Mouse (Mus musculus) liver, adult 2 months (tissue): ENCODE results near the gene Degs2. TPM values are rescaled to one million over a fixed set of nuclear protein-coding genes. Genes with fewer than 3 reads are reported as not detected.
A peak's percentile ranks its signal among the peaks of the same experiment; 100 is the strongest.

Source experiments
- DNase-seq: peaks from one replicate; pipeline ENCODE4 v3.0.0-alpha.2; 2011; ENCODE audit warnings: low read depth, low spot score; ENCODE audit errors: extremely low read depth
- H3K27ac ChIP-seq: fragments of 200-500 bp; replicated peaks from 2 replicates; pipeline ENCODE4 v1.5.1; 2012; ENCODE audit warnings: low read depth, mild to moderate bottlenecking, control low read depth, inconsistent platforms, low read length; ENCODE audit not compliant: insufficient read depth
- H3K27me3 ChIP-seq: fragments of 200-500 bp; 2 replicates; pipeline ENCODE4 v1.6.1; 2012; ENCODE audit warnings: mild to moderate bottlenecking, moderate library complexity, low read length, inconsistent platforms; ENCODE audit not compliant: control insufficient read depth, insufficient read depth
- H3K36me3 ChIP-seq: fragments of 200-500 bp; 2 replicates; pipeline ENCODE4 v1.6.1; 2012; ENCODE audit warnings: low read length, inconsistent platforms; ENCODE audit not compliant: control insufficient read depth, insufficient read depth
- H3K4me1 ChIP-seq: fragments of 200-500 bp; 2 replicates; pipeline ENCODE4 v1.6.1; 2011; ENCODE audit warnings: low read length; ENCODE audit not compliant: control insufficient read depth, insufficient read depth
- H3K4me3 ChIP-seq: fragments of 200-500 bp; 2 replicates; pipeline ENCODE4 v1.5.1; 2011; ENCODE audit warnings: low read depth, mild to moderate bottlenecking, control low read depth, low read length, moderate library complexity; ENCODE audit not compliant: insufficient read depth
- H3K79me2 ChIP-seq: fragments of 200-500 bp; 2 replicates; pipeline ENCODE4 v1.6.1; 2012; ENCODE audit warnings: inconsistent platforms, mild to moderate bottlenecking, low read length, moderate library complexity; ENCODE audit not compliant: control insufficient read depth, insufficient read depth
- H3K9ac ChIP-seq: fragments of 200-500 bp; 2 replicates; pipeline ENCODE4 v1.6.1; 2012; ENCODE audit warnings: low read depth, mild to moderate bottlenecking, control low read depth, inconsistent platforms, low read length
- CTCF ChIP-seq: fragments of 200-500 bp; IDR thresholded peaks from 2 replicates; pipeline ENCODE4 v1.5.1; 2011; ENCODE audit warnings: low read depth, low read length, control low read depth
- POLR2A ChIP-seq: fragments of 200-500 bp; IDR thresholded peaks from 2 replicates; pipeline ENCODE4 v1.6.1; 2011; ENCODE audit warnings: low read length, control low read depth; ENCODE audit not compliant: insufficient read depth; ENCODE audit errors: extremely low read depth
- WGBS: fragments of 180-500 bp; shearing (Covaris S2); methylation state at CpG from one replicate; pipeline ENCODE4 v1.1.7; 2018; 5-methylcytosine and 5-hydroxymethylcytosine counted together
- polyA plus RNA-seq: library from polyadenylated mRNA; depleted of rRNA; stranded (reverse); fragments of >200 nt; gene quantifications from 2 replicates; pipeline ENCODE4 v1.2.3, GENCODE M21; 2012
- total RNA-seq: library from RNA; depleted of rRNA; stranded (reverse); fragments of >200 nt; gene quantifications from 2 replicates; pipeline ENCODE4 v1.2.3, GENCODE M21; 2014

Degs2 gene
- total and polyA plus RNA-seq, 2 experiments, result 0.11 to 0.65 TPM

DNA sequence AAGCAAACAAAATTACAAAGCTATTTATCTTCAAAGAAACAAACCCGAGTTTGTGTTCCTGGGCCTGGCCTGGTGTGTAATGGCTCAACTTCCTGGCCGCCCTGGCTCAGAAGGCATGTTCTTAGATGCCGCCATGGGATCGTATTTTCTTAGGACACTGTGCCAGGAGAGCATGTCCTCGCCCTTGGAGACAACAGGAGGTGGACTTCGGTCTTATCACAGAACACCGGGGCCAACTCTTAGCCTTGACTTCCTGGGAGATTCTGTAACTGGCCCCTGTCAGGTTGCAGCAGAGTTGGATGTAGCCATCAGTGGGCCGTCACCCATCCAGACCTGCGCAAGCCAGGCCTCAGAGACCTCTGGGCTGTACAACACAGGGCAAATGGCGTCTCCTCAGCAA lies 2.5 kb downstream of the Degs2 start:
- no peaks in the 10 kb centered on the region for H3K36me3 ChIP-seq
- TF ChIP-seq CTCF, result no peak
- TF ChIP-seq POLR2A, result no peak
- H3K9ac ChIP-seq, result no peak overlapping the region
- 75% methylated on average over 10 of the region's 10 CpGs for WGBS
- H3K4me3 ChIP-seq, result no peak overlapping the region
- no peak for DNase-seq
- H3K4me1 ChIP-seq, result no peaks in the 10 kb centered on the region
- H3K27ac ChIP-seq, result no peak overlapping the region
- peaks cover 7% of the 10 kb centered on the region for H3K27me3 ChIP-seq
- H3K79me2 ChIP-seq, result no peaks in the 10 kb centered on the region

DNA sequence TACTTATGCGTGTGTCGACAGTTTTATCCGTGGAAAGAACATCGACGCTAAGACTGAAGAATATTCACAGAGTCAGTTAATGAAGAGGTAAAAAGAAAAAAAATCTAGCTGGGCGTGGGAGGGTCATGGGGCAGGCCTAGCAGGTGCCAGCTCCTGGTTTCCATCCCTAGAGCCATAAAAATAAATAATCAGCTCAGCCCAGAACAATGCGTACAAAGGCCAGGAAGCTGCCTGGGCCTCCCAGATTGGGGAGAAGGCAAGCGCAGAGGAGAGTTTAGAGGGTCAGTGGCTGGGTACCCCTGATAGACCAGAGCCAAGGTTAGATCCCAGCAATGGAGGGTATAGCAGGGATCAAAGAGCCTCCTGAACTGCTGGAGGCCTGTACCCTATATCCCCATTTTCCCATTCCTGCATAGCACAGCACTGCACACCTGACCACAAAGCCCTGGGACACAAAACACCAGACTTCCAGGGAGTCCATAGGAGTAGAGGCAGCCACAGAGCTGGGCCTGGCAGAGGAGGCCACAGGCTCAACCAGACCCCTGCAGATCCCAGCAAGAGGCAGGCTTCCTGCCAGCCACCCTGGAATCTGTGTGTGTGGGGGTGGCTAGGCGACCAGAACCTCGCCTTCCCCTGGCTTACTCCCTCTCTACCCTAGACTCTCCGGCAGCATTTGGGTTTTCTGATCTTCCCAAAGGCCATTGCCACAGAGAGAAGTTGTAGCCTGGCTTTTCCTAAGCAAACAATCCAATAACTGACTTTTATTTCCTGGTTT lies 3.2 kb downstream of the Degs2 start:
- Histone ChIP-seq H3K79me2 (no peaks in the 10 kb centered on the region), H3K36me3 (no peaks in the 10 kb centered on the region), H3K4me1 (peaks cover 2% of the 10 kb centered on the region; the same call in 1 of the 2 replicates), H3K9ac (no peak overlapping the region), H3K27me3 (peaks cover 7% of the 10 kb centered on the region), H3K27ac (no peak overlapping the region), H3K4me3 (no peak overlapping the region)
- no peak for DNase-seq
- TF ChIP-seq POLR2A (no peak), CTCF (no peak)
- WGBS, result 88% methylated on average over 11 of the region's 11 CpGs

DNA sequence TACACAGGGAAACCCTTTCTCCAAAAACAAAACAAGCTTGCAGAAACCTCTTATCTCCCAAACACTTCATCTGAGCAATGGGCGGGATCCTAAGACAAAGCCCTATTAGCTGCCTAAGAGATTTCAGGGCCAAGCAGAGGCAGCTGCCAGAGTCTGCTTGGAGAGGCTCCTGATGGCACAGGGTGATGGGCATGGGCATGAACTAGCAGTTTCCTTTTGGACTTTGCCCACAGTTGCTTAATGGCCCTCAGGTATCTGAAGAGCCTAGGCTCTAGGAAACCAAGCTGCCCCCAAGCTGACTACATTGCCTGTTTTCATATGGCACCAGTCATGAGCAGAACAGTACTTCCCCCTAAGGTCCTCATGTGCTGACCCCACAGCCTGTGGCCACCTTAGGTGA lies 7.9 kb downstream of the Degs2 start:
- WGBS, result 43% methylated on average over 1 of the region's 1 CpGs
- peak; percentile 83 for DNase-seq
- no peak overlapping the region for H3K27ac ChIP-seq
- no peak overlapping the region for H3K4me3 ChIP-seq
- no peak for TF ChIP-seq CTCF
- TF ChIP-seq POLR2A, result no peak
- H3K27me3 ChIP-seq, result no peaks in the 10 kb centered on the region
- no peak overlapping the region for H3K9ac ChIP-seq
- peaks cover 4% of the 10 kb centered on the region; the same call in 1 of the 2 replicates for H3K4me1 ChIP-seq
- H3K36me3 ChIP-seq, result no peaks in the 10 kb centered on the region
- no peaks in the 10 kb centered on the region for H3K79me2 ChIP-seq

DNA sequence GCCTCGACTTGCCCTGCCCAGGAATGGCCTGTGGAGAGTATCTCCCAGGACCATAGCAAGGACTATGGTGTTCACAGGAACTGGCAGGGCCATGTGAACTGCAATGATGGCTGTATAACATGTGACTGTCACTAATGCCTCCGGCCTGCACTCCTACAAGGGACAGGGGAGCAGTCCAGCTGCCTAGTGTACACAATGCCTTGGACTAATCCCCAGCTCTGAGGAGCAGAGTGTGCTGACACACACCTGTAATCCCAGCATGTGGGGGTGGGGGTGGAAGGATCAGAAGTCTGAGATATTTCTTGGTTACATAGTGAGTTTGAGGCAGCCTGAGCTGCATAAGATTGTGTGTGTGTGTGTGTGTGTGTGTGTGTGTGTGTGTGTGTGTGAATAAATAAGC lies 8.5 kb downstream of the Degs2 start:
- H3K4me1 ChIP-seq, result peaks cover 4% of the 10 kb centered on the region; the same call in 1 of the 2 replicates
- no peak overlapping the region for H3K27ac ChIP-seq
- WGBS, result 45% methylated on average over 2 of the region's 2 CpGs
- H3K36me3 ChIP-seq, result no peaks in the 10 kb centered on the region
- H3K27me3 ChIP-seq, result no peaks in the 10 kb centered on the region
- no peak overlapping the region for H3K4me3 ChIP-seq
- peak; percentile 60 for DNase-seq
- TF ChIP-seq CTCF (no peak), POLR2A (no peak)
- no peaks in the 10 kb centered on the region for H3K79me2 ChIP-seq
- no peak overlapping the region for H3K9ac ChIP-seq

DNA sequence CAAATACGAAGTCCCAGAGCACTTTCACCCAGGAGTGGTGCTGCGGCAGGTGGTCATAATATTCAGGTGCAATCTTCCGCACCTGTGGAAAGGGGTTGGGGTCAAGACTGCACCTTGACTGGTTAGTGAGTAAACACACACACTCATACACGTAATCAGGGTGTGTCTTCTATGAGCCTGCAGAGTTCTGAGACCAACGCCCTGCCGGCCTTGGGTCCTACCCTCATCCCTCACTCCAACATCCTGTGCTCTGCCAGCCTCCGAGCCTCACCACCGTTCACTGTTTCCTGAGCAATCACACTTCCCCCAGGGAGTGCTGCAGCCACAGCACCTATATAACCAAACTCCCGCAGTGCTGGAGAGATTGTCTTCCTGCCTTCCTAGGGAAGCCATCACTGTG lies 11.6 kb downstream of the Degs2 start:
- no peaks in the 10 kb centered on the region for H3K36me3 ChIP-seq
- WGBS, result 81% methylated on average over 9 of the region's 9 CpGs
- TF ChIP-seq POLR2A, result no peak
- no peak for TF ChIP-seq CTCF
- DNase-seq, result no peak
- no peak overlapping the region for H3K27ac ChIP-seq
- H3K4me3 ChIP-seq, result no peak overlapping the region
- H3K4me1 ChIP-seq, result peaks cover 4% of the 10 kb centered on the region; the same call in 1 of the 2 replicates
- H3K9ac ChIP-seq, result no peak overlapping the region
- no peaks in the 10 kb centered on the region for H3K79me2 ChIP-seq
- no peaks in the 10 kb centered on the region for H3K27me3 ChIP-seq

DNA sequence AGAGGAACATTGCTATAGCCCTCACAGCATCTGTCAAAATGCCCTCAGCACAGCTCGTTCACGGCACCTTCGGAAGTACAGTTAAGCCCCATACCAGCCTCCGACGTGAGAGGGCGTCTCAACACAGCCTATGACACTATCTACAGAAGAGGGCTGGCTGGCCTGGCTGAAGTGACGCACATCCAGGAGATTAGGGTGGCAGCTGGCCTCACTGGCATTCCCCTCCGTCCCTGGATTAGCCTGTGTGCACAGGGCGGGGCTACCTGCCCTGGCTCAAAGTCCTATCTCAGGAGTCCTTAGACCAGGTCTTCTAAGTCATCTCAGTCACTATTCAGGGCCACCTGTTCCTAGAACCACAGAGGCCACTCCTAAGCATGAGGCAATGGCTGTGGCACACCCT lies 12.9 kb downstream of the Degs2 start:
- H3K4me1 ChIP-seq, result peaks cover 2% of the 10 kb centered on the region; the same call in 1 of the 2 replicates
- DNase-seq, result no peak
- H3K36me3 ChIP-seq, result no peaks in the 10 kb centered on the region
- H3K79me2 ChIP-seq, result no peaks in the 10 kb centered on the region
- no peak overlapping the region for H3K9ac ChIP-seq
- H3K27ac ChIP-seq, result no peak overlapping the region
- no peak for TF ChIP-seq POLR2A
- TF ChIP-seq CTCF, result peak; percentile 50; the same call in 1 of the 2 replicates
- 82% methylated on average over 9 of the region's 9 CpGs for WGBS
- no peak overlapping the region for H3K4me3 ChIP-seq
- H3K27me3 ChIP-seq, result no peaks in the 10 kb centered on the region
